ENCODE assay signal across 8 mouse cellular contexts in genomic region chr11:95875804-95876203, GRCm38 (mm10). TPM values are rescaled to one million over a fixed set of nuclear protein-coding genes. Genes with fewer than 3 reads are reported as not detected.
A peak's percentile ranks its signal among the peaks of the same experiment; 100 is the strongest.
DNase-seq lines count a peak whose midpoint lies in the region; ATAC-seq lines count a peak whose summit lies in the region.

No protein-coding gene starts in this region.

- no peaks in the 10 kb centered on the region for H3K4me1 ChIP-seq in forebrain, embryonic 12.5 days
- no peaks in the 10 kb centered on the region for H3K4me1 ChIP-seq in forebrain, embryonic 16.5 days (replicated peaks; ENCODE audit: control insufficient read depth, insufficient read depth, low read length)

- no peak overlapping the region for H3K9ac ChIP-seq in forebrain, embryonic 12.5 days
- no peak overlapping the region for H3K9ac ChIP-seq in forebrain, embryonic 16.5 days (replicated peaks; ENCODE audit: low read depth, low read length)

- 0 out of 2 replicates have a peak overlapping the region, but pooled peaks have one; percentile 4 for H3K4me2 ChIP-seq in forebrain, embryonic 12.5 days
- H3K4me2 ChIP-seq in forebrain, embryonic 16.5 days (ENCODE audit: low read length): no peak overlapping the region

- no peaks in the 10 kb centered on the region for H3K9me3 ChIP-seq in forebrain, embryonic 12.5 days
- H3K9me3 ChIP-seq in forebrain, embryonic 16.5 days (ENCODE audit: control insufficient read depth, low read length): no peaks in the 10 kb centered on the region

- ATAC-seq in forebrain, embryonic 12.5 days (ENCODE audit: low FRiP score): no peak
- ATAC-seq in forebrain, embryonic 16.5 days: no peak
- peak; percentile 83 for ATAC-seq in megakaryocyte progenitor cell, adult 5-6 weeks (replicated peaks; ENCODE audit: poor library complexity)

- DNase-seq in A20 (ENCODE audit: low read depth, low spot score): peak; percentile 17
- DNase-seq in brain, adult 2 months (ENCODE audit: low read depth, low spot score): peak; percentile 31
- no peak for DNase-seq in kidney, adult 8-10 months
- no peak for DNase-seq in left cerebral cortex, adult 8-10 months (ENCODE audit: low spot score in 2 of 2)
- DNase-seq in layer of hippocampus, postnatal 25 days (ENCODE audit: extremely low spot score in 1 of 2, low spot score in 1 of 2): no peak

- H3K36me3 ChIP-seq in forebrain, embryonic 12.5 days (replicated peaks): no peaks in the 10 kb centered on the region
- H3K36me3 ChIP-seq in forebrain, embryonic 16.5 days (ENCODE audit: control insufficient read depth, insufficient read depth): no peaks in the 10 kb centered on the region

- H3K27ac ChIP-seq in forebrain, embryonic 12.5 days: no peak overlapping the region
- H3K27ac ChIP-seq in forebrain, embryonic 16.5 days (ENCODE audit: low read length): no peak overlapping the region

- H3K27me3 ChIP-seq in forebrain, embryonic 12.5 days: peaks cover 3% of the 10 kb centered on the region; the same call in 1 of the 2 replicates
- H3K27me3 ChIP-seq in forebrain, embryonic 16.5 days (replicated peaks; ENCODE audit: control insufficient read depth, insufficient read depth, low read length): no peaks in the 10 kb centered on the region

- 26% methylated on average over 9 of the region's 9 CpGs for WGBS in forebrain, embryonic 12.5 days
- 26% methylated on average over 9 of the region's 9 CpGs for WGBS in forebrain, embryonic 16.5 days

- H3K4me3 ChIP-seq in forebrain, embryonic 12.5 days (replicated peaks): no peak overlapping the region
- H3K4me3 ChIP-seq in forebrain, embryonic 16.5 days (replicated peaks; ENCODE audit: low read length): no peak overlapping the region

RNA-seq across cellular contexts. Expression of gene Abi3, which starts 33.5 kb away (rescaled TPM):
- 2.4 TPM in 2 replicates for polyA plus RNA-seq in forebrain, embryonic 12.5 days (2016; fragmentation: Nextera tagmentation; extraction: Ambion mirVana)
- 1.5 and 2.0 TPM in 2 replicates for polyA plus RNA-seq in forebrain, embryonic 16.5 days (2015; fragmentation: Nextera tagmentation; extraction: Ambion mirVana)
- 1.5 and 5.0 TPM in 2 replicates for total RNA-seq in megakaryocyte progenitor cell, adult 5-6 weeks (2015)
- 1.8 and 3.0 TPM in 2 replicates for total RNA-seq in megakaryocyte progenitor cell, adult 5-6 weeks (2017)
- total RNA-seq in left cerebral cortex, adult 8-10 months (2022): 10 to 100 TPM in 2 of 4 experiments, 1 to 10 TPM in 2; 5.9 to 21.5 (median 10.1) TPM
- total RNA-seq in layer of hippocampus, postnatal 25 days (2021): 1 to 10 TPM; 5.4 to 8.1 TPM

RNA-seq across cellular contexts. Expression of gene Gngt2, which starts 38.8 kb away (rescaled TPM):
- 3.2 and 3.7 TPM in 2 replicates for polyA plus RNA-seq in forebrain, embryonic 12.5 days (2016; fragmentation: Nextera tagmentation; extraction: Ambion mirVana)
- polyA plus RNA-seq in forebrain, embryonic 16.5 days (2015; fragmentation: Nextera tagmentation; extraction: Ambion mirVana): 2.7 and 2.9 TPM in 2 replicates
- total RNA-seq in megakaryocyte progenitor cell, adult 5-6 weeks (2015): 4.3 and 9.3 TPM in 2 replicates
- total RNA-seq in megakaryocyte progenitor cell, adult 5-6 weeks (2017): 4.0 TPM in 2 replicates
- 10 to 100 TPM in 1 of 4 experiments, 1 to 10 TPM in 3; 2.3 to 14.5 (median 5.2) TPM for total RNA-seq in left cerebral cortex, adult 8-10 months (2022)
- total RNA-seq in layer of hippocampus, postnatal 25 days (2021): 1 to 10 TPM; 3.3 to 3.8 TPM

RNA-seq across cellular contexts. Expression of gene B4galnt2, which starts 38.9 kb away (rescaled TPM):
- polyA plus RNA-seq in forebrain, embryonic 12.5 days (2016; fragmentation: Nextera tagmentation; extraction: Ambion mirVana): not detected in 2 replicates
- polyA plus RNA-seq in forebrain, embryonic 16.5 days (2015; fragmentation: Nextera tagmentation; extraction: Ambion mirVana): not detected in 2 replicates
- not detected in 2 replicates for total RNA-seq in megakaryocyte progenitor cell, adult 5-6 weeks (2015)
- total RNA-seq in megakaryocyte progenitor cell, adult 5-6 weeks (2017): not detected in 2 replicates
- total RNA-seq in left cerebral cortex, adult 8-10 months (2022): not detected
- not detected for total RNA-seq in layer of hippocampus, postnatal 25 days (2021)

RNA-seq across cellular contexts. Expression of gene Phospho1, which starts 51.5 kb away (rescaled TPM):
- polyA plus RNA-seq in forebrain, embryonic 12.5 days (2016; fragmentation: Nextera tagmentation; extraction: Ambion mirVana): not detected in 2 replicates
- not detected in 2 replicates for polyA plus RNA-seq in forebrain, embryonic 16.5 days (2015; fragmentation: Nextera tagmentation; extraction: Ambion mirVana)
- 0.47 and 1.3 TPM in 2 replicates for total RNA-seq in megakaryocyte progenitor cell, adult 5-6 weeks (2015)
- total RNA-seq in megakaryocyte progenitor cell, adult 5-6 weeks (2017): 0.62 TPM in 1 of 2 replicates, not detected in the other
- 10 to 100 TPM; 60.8 to 75.0 (median 67.2) TPM for total RNA-seq in left cerebral cortex, adult 8-10 months (2022)
- total RNA-seq in layer of hippocampus, postnatal 25 days (2021): 10 to 100 TPM; 55.6 to 64.3 TPM

Comparison
In these comparisons a context has a peak if more than half of its experiments do, and no peak if none do; other contexts are left out.
1. DNase-seq: peak in A20 (single experiment) and brain, adult 2 months (single experiment); none in kidney, adult 8-10 months (0 of 2), left cerebral cortex, adult 8-10 months (0 of 2) and layer of hippocampus, postnatal 25 days (0 of 2).